Mouse (Mus musculus): Measurements from ENCODE around the gene Sptan1. TPM values are rescaled to one million over a fixed set of nuclear protein-coding genes. Genes with fewer than 3 reads are reported as not detected.
A peak's percentile ranks its signal among the peaks of the same experiment; 100 is the strongest.

Gene Sptan1
- polyA plus RNA-seq, 1 experiment from 2014 or later: 66.0 TPM

DNA sequence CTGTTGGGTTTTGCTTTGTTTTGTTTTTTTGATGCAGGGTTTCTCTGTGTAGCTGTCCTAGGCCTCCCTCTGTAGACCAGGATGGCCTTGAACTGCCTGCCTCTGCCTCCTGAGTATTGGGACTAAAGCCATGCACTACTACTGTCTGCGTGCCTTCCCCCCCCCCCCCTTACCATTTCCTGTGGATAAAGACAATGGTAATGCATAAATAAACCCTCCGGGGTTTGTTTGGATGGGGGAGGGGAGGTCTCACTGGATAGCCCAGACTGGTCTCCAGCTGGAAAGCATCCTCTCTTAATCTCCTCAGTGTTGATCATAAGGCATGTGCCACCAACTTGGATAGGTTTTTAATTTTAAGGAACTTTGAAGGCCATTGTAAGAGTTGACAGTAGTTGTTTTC, 8.2 kb downstream of the Sptan1 start:
- peak; percentile 40; the same call in 1 of the 2 replicates for ATAC-seq
- H3K9ac ChIP-seq (ENCODE audit: low read depth, low read length): no peak overlapping the region
- peaks cover 20% of the 10 kb centered on the region for H3K4me1 ChIP-seq (ENCODE audit: control insufficient read depth, insufficient read depth, low read length)
- H3K4me2 ChIP-seq (ENCODE audit: low read depth, low read length): no peak overlapping the region
- no peaks in the 10 kb centered on the region for H3K27me3 ChIP-seq (replicated peaks; ENCODE audit: control insufficient read depth, insufficient read depth, low read length)
- H3K4me3 ChIP-seq (ENCODE audit: low read length): no peak overlapping the region
- WGBS: 14% methylated on average over 2 of the region's 2 CpGs
- H3K36me3 ChIP-seq (ENCODE audit: control insufficient read depth, insufficient read depth, low read length): 0 out of 2 replicates have a peak, but pooled peaks cover 3% of the 10 kb centered on the region
- no peak overlapping the region for H3K27ac ChIP-seq (ENCODE audit: low read length)
- no peaks in the 10 kb centered on the region for H3K9me3 ChIP-seq (ENCODE audit: control insufficient read depth, low read length)

DNA sequence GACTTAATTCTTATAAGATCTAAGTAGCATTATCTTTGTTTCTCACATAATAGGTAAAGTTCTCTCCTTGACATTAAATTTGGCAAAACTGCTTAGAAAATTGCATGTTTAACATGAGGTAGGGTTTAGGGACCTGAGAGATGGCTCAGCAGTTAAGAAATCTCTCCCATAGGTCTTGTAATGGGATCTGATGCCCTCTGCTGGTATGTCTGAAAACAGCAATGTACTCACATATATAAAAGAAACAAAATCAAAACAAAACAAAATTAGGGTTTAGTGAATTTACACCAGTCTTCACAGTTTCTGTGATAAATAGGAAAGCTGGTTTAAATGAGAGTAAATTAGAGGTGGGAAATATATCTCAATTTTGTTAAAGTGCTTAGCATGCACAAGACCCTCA, 11.9 kb downstream of the Sptan1 start:
- no peak for ATAC-seq
- Histone ChIP-seq H3K4me2 (ENCODE audit: low read depth, low read length) (no peak overlapping the region), H3K27me3 (replicated peaks; ENCODE audit: control insufficient read depth, insufficient read depth, low read length) (no peaks in the 10 kb centered on the region), H3K4me1 (ENCODE audit: control insufficient read depth, insufficient read depth, low read length) (peaks cover 5% of the 10 kb centered on the region), H3K9ac (ENCODE audit: low read depth, low read length) (no peak overlapping the region), H3K27ac (ENCODE audit: low read length) (no peak overlapping the region), H3K4me3 (ENCODE audit: low read length) (no peak overlapping the region), H3K9me3 (ENCODE audit: control insufficient read depth, low read length) (no peaks in the 10 kb centered on the region), H3K36me3 (ENCODE audit: control insufficient read depth, insufficient read depth, low read length) (peaks cover 19% of the 10 kb centered on the region)

DNA sequence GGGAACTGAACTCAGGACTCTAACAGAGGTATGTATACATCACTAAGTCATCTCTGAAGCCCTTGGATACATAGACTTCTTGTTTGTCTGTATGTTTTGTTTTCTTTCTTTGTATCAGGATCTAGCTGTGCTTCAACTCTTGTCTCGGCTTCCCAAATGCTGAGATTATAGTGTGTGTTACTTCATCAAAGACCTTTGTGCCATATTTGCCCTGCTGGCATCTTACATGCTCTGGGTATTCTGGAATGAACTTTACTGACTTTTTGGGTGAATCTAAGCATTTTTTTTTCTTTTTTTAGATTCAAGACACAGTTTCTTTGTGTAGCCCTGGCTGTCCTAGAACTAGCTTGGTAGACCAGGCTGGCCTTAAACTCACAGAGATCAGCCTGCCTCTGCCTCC, 15.3 kb downstream of the Sptan1 start:
- H3K36me3 ChIP-seq (ENCODE audit: control insufficient read depth, insufficient read depth, low read length): peaks cover 28% of the 10 kb centered on the region
- ATAC-seq: no peak
- no peak overlapping the region for H3K4me3 ChIP-seq (ENCODE audit: low read length)
- H3K27me3 ChIP-seq (replicated peaks; ENCODE audit: control insufficient read depth, insufficient read depth, low read length): no peaks in the 10 kb centered on the region
- no peak overlapping the region for H3K9ac ChIP-seq (ENCODE audit: low read depth, low read length)
- H3K9me3 ChIP-seq (ENCODE audit: control insufficient read depth, low read length): no peaks in the 10 kb centered on the region
- no peak overlapping the region for H3K4me2 ChIP-seq (ENCODE audit: low read depth, low read length)
- H3K4me1 ChIP-seq (ENCODE audit: control insufficient read depth, insufficient read depth, low read length): no peaks in the 10 kb centered on the region
- no peak overlapping the region for H3K27ac ChIP-seq (ENCODE audit: low read length)
- WGBS: 94% methylated on average over 1 of the region's 1 CpGs

DNA sequence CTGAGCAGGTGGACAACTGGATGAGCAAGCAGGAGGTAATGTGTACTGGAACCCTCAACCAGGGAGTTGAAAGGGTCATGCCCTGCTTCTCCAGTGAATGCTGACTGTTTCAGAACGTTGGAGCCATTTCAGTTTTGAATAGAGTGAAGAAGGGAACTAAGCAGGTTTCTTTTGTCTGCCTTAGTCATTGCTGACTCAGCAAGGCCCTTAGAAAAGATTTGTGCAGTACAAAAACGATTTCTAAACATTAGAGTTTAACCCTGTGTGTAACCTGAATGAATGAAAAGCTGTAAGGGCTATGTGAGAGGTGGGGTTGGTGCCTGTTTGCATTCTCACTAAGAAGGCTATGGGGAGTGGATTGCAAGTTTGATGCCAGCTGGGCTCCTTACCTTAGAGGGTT, 26.6 kb downstream of the Sptan1 start:
- 57% methylated on average over 2 of the region's 2 CpGs for WGBS
- no peak for ATAC-seq
- H3K4me2 ChIP-seq (ENCODE audit: low read depth, low read length): no peak overlapping the region
- no peak overlapping the region for H3K4me3 ChIP-seq (ENCODE audit: low read length)
- H3K9me3 ChIP-seq (ENCODE audit: control insufficient read depth, low read length): no peaks in the 10 kb centered on the region
- H3K36me3 ChIP-seq (ENCODE audit: control insufficient read depth, insufficient read depth, low read length): peaks cover 36% of the 10 kb centered on the region
- no peaks in the 10 kb centered on the region for H3K4me1 ChIP-seq (ENCODE audit: control insufficient read depth, insufficient read depth, low read length)
- no peak overlapping the region for H3K9ac ChIP-seq (ENCODE audit: low read depth, low read length)
- no peak overlapping the region for H3K27ac ChIP-seq (ENCODE audit: low read length)
- no peaks in the 10 kb centered on the region for H3K27me3 ChIP-seq (replicated peaks; ENCODE audit: control insufficient read depth, insufficient read depth, low read length)

DNA sequence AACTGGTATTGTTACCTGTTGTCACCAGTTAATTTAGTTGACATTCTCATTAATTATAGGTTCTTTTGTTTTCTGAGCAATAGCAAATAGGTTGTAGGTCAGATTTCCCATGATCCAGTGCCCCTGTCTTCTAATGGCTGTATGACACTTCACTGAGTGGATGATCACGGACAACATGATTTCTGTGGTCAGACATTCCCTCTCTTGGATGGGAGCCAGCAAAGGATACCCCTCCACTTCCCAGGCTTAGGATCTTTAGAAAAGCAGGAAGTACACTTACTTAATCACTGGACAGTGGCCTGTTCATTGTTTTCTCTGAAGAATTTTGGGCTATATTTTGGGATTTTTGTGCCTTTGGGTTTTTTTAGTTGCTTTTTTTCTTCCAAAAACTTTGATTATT, 43.7 kb downstream of the Sptan1 start:
- no peak overlapping the region for H3K9ac ChIP-seq (ENCODE audit: low read depth, low read length)
- H3K27me3 ChIP-seq (replicated peaks; ENCODE audit: control insufficient read depth, insufficient read depth, low read length): no peaks in the 10 kb centered on the region
- H3K4me2 ChIP-seq (ENCODE audit: low read depth, low read length): no peak overlapping the region
- peaks cover 47% of the 10 kb centered on the region for H3K36me3 ChIP-seq (ENCODE audit: control insufficient read depth, insufficient read depth, low read length)
- no peaks in the 10 kb centered on the region for H3K9me3 ChIP-seq (ENCODE audit: control insufficient read depth, low read length)
- ATAC-seq: no peak
- H3K27ac ChIP-seq (ENCODE audit: low read length): no peak overlapping the region
- no peak overlapping the region for H3K4me3 ChIP-seq (ENCODE audit: low read length)
- no peaks in the 10 kb centered on the region for H3K4me1 ChIP-seq (ENCODE audit: control insufficient read depth, insufficient read depth, low read length)
- WGBS: 66% methylated on average over 1 of the region's 1 CpGs

DNA sequence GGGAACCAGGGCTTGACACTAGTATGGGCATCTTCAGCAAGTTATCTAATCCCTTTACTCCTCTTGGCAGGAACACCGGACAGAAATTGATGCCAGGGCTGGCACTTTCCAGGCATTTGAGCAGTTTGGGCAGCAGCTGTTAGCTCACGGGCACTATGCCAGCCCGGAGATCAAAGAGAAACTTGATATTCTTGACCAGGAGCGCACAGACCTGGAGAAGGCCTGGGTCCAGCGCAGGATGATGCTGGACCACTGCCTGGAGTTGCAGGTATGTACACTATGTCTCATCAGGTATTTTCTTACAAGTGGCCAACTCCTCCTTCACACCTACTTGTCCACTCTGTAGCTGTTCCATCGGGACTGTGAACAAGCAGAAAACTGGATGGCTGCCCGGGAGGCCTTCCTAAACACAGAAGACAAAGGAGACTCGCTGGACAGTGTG, 45.5 kb downstream of the Sptan1 start:
- H3K9ac ChIP-seq (ENCODE audit: low read depth, low read length): no peak overlapping the region
- ATAC-seq: no peak
- peaks cover 46% of the 10 kb centered on the region for H3K36me3 ChIP-seq (ENCODE audit: control insufficient read depth, insufficient read depth, low read length)
- H3K9me3 ChIP-seq (ENCODE audit: control insufficient read depth, low read length): no peaks in the 10 kb centered on the region
- H3K27me3 ChIP-seq (replicated peaks; ENCODE audit: control insufficient read depth, insufficient read depth, low read length): no peaks in the 10 kb centered on the region
- 93% methylated on average over 8 of the region's 8 CpGs for WGBS
- no peak overlapping the region for H3K4me2 ChIP-seq (ENCODE audit: low read depth, low read length)
- no peak overlapping the region for H3K4me3 ChIP-seq (ENCODE audit: low read length)
- no peaks in the 10 kb centered on the region for H3K4me1 ChIP-seq (ENCODE audit: control insufficient read depth, insufficient read depth, low read length)
- no peak overlapping the region for H3K27ac ChIP-seq (ENCODE audit: low read length)

DNA sequence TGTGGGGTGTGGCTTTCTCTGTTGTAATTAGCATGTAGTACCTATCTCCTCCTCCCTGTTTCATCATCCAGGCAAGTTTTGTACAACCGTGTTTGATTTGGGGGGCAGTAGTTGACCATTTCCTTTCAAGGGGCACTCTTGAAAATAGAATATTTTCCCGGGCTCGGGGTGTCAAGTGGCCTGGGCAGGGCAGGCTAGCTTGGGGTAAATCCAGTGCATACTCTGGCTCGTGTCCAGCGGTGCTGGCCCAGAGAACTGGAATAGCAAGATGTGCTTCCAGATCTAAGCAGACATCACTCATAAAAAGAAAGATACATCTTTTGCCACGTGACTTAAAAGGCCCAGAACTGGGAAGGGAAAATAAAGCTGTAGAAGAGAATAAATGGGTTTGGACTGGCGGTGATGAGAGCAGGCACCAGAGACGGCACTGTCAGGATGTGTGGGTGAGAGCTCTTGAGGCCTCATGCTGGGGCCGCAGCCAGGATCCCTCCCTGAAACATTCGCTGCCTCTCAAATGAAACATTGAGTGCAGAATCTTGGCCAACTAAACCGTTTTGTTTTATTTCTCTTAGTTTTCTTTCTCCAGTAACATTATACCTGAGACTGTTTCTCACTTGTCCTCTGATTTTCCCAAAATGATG, 49.1 kb downstream of the Sptan1 start:
- H3K4me1 ChIP-seq (ENCODE audit: control insufficient read depth, insufficient read depth, low read length): no peaks in the 10 kb centered on the region
- no peaks in the 10 kb centered on the region for H3K9me3 ChIP-seq (ENCODE audit: control insufficient read depth, low read length)
- 80% methylated on average over 11 of the region's 11 CpGs for WGBS
- no peak overlapping the region for H3K4me3 ChIP-seq (ENCODE audit: low read length)
- no peaks in the 10 kb centered on the region for H3K27me3 ChIP-seq (replicated peaks; ENCODE audit: control insufficient read depth, insufficient read depth, low read length)
- no peak overlapping the region for H3K27ac ChIP-seq (ENCODE audit: low read length)
- no peak overlapping the region for H3K4me2 ChIP-seq (ENCODE audit: low read depth, low read length)
- peaks cover 34% of the 10 kb centered on the region for H3K36me3 ChIP-seq (ENCODE audit: control insufficient read depth, insufficient read depth, low read length)
- ATAC-seq: no peak
- no peak overlapping the region for H3K9ac ChIP-seq (ENCODE audit: low read depth, low read length)

DNA sequence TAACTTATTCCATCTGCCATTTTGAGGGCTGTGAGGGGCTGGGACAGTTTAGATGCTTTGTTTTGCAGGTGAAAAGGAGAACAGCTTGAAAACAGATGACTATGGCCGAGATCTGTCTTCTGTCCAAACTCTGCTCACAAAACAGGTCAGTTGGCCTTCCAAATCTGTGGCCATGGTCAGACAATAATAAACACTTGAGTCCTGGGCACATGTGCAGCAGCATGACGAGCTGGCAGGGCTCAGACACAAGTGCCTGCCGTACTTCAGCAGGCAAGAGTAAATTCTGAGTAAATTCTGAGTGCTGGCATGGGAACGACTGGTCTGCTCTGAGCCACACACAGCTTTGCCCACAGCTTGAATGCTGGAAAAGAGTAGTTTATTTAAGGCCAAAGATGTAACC, 60.1 kb downstream of the Sptan1 start:
- Histone ChIP-seq H3K9me3 (ENCODE audit: control insufficient read depth, low read length) (no peaks in the 10 kb centered on the region), H3K36me3 (ENCODE audit: control insufficient read depth, insufficient read depth, low read length) (peaks cover 66% of the 10 kb centered on the region), H3K4me2 (ENCODE audit: low read depth, low read length) (no peak overlapping the region), H3K4me3 (ENCODE audit: low read length) (no peak overlapping the region), H3K4me1 (ENCODE audit: control insufficient read depth, insufficient read depth, low read length) (no peaks in the 10 kb centered on the region), H3K9ac (ENCODE audit: low read depth, low read length) (no peak overlapping the region), H3K27me3 (replicated peaks; ENCODE audit: control insufficient read depth, insufficient read depth, low read length) (no peaks in the 10 kb centered on the region), H3K27ac (ENCODE audit: low read length) (no peak overlapping the region)
- WGBS: 81% methylated on average over 4 of the region's 4 CpGs
- ATAC-seq: no peak

DNA sequence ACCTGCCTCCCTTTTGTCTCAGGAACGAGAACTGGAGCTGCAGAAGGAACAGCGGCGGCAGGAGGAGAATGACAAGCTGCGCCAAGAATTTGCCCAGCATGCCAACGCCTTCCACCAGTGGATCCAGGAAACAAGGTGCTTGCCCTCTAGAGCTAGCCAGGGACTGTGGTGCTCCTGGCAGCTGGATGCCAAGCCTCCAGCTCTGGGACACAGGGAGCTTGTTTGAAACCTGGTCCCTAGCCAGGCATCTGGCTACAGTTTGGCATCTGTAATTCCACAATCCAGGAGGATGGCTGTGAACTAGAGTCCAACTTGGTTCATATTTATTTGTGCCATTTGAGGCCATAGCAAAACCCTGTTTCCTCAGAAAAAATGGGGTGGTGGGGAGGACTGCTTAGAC, 61.6 kb downstream of the Sptan1 start:
- no peaks in the 10 kb centered on the region for H3K4me1 ChIP-seq (ENCODE audit: control insufficient read depth, insufficient read depth, low read length)
- over 99% methylated on average over 5 of the region's 5 CpGs for WGBS
- no peak overlapping the region for H3K9ac ChIP-seq (ENCODE audit: low read depth, low read length)
- H3K9me3 ChIP-seq (ENCODE audit: control insufficient read depth, low read length): no peaks in the 10 kb centered on the region
- no peak overlapping the region for H3K4me2 ChIP-seq (ENCODE audit: low read depth, low read length)
- no peaks in the 10 kb centered on the region for H3K27me3 ChIP-seq (replicated peaks; ENCODE audit: control insufficient read depth, insufficient read depth, low read length)
- ATAC-seq: no peak
- H3K4me3 ChIP-seq (ENCODE audit: low read length): no peak overlapping the region
- H3K36me3 ChIP-seq (ENCODE audit: control insufficient read depth, insufficient read depth, low read length): peaks cover 62% of the 10 kb centered on the region
- H3K27ac ChIP-seq (ENCODE audit: low read length): no peak overlapping the region

DNA sequence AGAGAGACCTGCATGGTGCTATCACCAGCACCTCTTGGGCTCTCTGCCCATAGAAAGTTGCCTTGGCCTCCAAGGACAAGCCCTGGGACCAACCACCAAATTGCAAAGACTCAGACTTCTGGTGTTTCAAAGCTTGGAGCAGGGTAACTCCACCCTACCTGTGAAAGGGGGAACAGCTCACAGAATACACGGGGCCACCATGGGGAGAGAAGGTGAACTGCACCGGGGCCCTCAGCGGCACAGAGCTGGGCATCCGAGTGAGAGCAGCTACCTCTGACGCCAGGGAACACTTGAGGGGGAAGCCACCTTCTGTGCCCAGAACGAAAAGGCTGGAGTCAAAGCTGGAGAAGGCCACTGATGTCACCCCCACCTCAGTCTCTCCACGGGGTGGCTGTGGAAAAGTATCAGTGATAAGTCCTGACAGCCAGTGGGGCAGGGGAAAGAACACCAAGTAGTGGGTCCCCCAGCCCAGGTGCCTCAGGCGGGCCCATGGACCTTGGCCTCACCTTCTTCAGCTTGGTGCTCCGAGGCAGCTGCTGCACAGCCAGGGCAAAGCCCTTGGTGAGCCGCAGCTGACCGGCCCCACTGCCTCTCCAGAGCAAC, 67.0 kb downstream of the Sptan1 start:
- H3K27ac ChIP-seq (ENCODE audit: low read length): no peak overlapping the region
- 64% methylated on average over 11 of the region's 11 CpGs for whole genome bisulfite sequencing

More for the DNA sequence above, 67.0 kb downstream of the Sptan1 start:
- no peak overlapping the region for H3K9ac ChIP-seq (ENCODE audit: low read depth, low read length)
- H3K4me1 ChIP-seq (ENCODE audit: control insufficient read depth, insufficient read depth, low read length): no peaks in the 10 kb centered on the region
- H3K36me3 ChIP-seq (ENCODE audit: control insufficient read depth, insufficient read depth, low read length): peaks cover 31% of the 10 kb centered on the region
- H3K27me3 ChIP-seq (replicated peaks; ENCODE audit: control insufficient read depth, insufficient read depth, low read length): no peaks in the 10 kb centered on the region
- ATAC-seq: no peak
- H3K4me3 ChIP-seq (ENCODE audit: low read length): no peak overlapping the region
- H3K9me3 ChIP-seq (ENCODE audit: control insufficient read depth, low read length): no peaks in the 10 kb centered on the region
- no peak overlapping the region for H3K4me2 ChIP-seq (ENCODE audit: low read depth, low read length)
